Mouse (Mus musculus) C3H10T1/2 (cell line): Measurements from ENCODE around the gene Tnfsf12. TPM values are rescaled to one million over a fixed set of nuclear protein-coding genes. Genes with fewer than 3 reads are reported as not detected.

Experiments
- polyA plus RNA-seq, 2 experiments: library from polyadenylated mRNA; unstranded; fragments of >200 nt; fragmentation: generic; extraction: Trizol; gene quantifications; one replicate each; pipeline ENCODE4 v1.2.1; 2012; ENCODE audit warnings: missing spikeins in 2 of 2

Gene Tnfsf12
- polyA plus RNA-seq = 100 to 1,000 TPM in 1 of 2 experiments, 10 to 100 TPM in 1; 34.3 to 119 TPM

DNA sequence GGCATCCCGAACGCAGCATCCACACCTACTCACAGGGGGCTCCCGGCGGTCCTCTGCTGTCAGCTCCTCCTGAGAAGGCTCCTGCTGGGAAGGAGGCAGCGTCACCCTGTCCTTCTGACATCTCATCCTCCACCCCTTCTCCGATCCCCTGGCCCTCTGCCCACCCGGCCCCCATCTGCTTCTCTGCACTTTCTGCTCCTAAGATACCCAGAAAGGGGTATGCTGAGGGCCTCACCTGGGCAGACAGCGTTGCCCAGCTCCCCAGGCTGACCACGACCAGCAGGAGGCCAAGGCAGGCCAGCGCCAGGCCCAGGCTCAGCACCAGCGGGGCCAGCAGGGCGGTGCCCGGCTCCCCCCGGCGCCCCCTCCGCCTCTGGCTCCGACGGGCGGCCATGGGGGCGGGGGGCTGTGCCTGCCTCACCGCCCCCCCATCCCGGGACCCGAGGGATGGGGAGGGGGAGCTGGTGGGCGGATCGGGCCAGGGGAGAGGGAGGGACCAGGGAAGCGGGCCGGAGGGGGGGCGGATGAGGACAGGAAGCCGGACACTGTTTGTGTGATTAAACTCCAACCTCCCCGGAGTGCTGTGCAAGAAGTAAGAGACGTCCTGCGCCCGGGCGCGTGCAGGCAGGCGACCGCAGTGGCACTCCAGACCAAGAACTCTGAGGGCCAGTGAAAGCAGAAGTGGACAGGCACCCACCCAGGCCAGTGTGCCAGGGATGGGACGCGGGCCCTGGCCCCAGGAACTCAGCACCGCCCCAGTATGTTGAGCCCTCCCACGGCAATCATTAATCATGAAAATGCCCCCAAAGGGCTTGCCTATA is at the start of gene Tnfsf12, which contains the start of gene Tnfsfm13:
Gene Tnfsf12, minus strand, starts transcription at position 489 of the 821 bp plus-strand sequence.
Gene Tnfsfm13, minus strand, starts transcription at position 738 of the 821 bp plus-strand sequence.

GRCm38 (mm10) chr11:69685526-69686148 is 10.0 kb downstream of the Tnfsf12 start, which contains the start of gene Tnfsf13:
Tnfsf13 (minus strand) TSS chr11:69685784.

GRCm38 (mm10) chr11:69681314-69682208 is 14.1 kb downstream of the Tnfsf12 start, which contains the start of gene Senp3:
Senp3 (minus strand) TSS chr11:69682084.

DNA sequence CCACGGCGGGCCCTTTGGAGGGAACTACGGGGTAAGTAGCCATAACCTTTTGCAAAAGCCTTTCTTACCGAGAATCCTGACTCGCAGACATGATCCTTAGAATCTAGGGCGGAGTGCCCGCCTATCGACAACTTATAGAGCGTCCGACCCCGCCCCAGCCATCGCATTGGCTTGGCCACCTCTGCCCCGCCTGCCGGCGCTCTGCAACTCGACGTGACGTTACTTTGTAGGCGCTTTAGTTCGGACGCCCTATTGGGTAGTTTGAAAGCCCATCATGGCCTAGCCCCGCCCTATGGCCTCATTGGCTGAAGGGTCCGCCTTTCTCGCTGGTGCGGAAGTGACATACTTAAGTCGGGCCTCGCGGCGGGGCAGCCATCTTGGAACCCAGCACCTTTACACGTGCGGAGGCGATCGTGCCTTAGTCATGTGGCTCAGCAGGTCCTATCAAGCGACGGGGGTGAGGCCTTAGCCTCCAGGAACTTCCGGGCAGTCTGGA is 23.4 kb downstream of the Tnfsf12 start, which contains the start of gene Eif4a1:
Gene Eif4a1, minus strand, starts transcription at position 213 of the 496 bp plus-strand sequence.

DNA sequence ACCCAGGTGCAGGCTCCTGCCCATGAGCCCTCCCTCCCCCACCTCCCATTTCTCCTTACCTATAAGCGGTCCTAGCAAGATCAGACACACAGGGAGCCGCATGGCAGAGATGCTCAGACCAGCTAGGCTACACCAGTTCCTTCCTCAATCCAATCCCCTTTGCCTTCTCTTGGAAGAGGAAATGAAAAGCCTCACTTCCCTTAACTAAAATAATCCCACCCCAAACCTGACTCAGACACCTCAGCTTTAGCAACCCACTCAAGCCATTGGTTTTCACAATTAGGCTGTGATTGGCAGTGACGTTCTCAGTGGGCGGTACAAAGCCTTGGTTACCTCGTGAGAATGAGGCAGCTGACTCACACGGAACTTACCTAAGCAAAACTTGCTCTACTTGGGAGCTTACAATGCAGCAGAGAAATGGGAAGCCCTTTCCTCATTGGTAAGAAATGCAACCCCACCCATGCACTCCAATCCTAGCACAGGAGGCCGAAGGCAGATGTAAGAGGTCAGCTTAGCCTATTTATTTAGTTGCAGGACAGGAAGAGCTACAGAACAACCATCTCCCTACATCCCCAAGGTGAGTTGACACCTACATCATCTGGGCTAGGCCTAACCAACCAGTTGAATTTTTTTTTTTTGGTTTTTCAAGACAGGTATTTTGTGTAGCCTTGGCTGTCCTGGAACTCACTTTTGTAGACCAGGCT is 29.5 kb downstream of the Tnfsf12 start, which contains the start of gene Cd68:
Gene Cd68, minus strand, starts transcription at position 193 of the 704 bp plus-strand sequence.

DNA sequence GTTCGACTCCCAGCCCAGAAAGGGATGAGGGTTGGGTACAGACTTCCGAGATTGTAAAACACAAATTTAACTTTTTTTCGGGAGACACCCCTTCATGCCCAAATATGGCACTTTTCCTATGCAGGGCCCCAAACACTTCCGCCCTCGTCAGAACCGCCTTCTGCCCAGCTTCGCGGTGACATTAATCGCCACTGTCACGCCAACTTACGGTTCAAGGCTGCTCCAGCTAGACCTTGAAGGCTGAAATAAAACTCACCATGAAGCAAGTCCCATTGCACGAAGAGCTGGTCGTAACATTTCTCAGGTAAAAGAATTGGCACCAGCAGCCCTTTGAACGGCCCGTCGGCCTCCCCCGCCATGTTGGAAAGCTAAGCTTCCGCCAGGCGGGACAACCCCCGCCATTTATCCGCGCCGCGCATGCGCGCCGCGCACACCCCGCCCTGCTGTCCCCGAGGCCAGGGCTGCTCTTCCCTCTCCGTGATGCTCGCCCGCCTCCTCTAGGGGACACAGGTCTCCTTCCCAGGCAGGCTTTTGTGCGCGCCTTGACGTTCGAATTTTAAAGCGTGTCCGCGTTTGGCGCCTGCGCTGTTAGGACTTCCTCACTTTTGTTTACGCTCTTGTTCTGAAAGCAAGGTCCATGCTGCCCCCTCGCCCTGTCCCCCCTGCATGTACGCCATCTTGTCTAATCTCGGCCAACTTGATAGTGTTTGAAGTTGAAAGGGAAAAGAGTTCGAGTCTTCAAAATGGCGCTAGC is 33.3 kb downstream of the Tnfsf12 start, which contains the start of gene Mpdu1:
Gene Mpdu1, minus strand, starts transcription at position 430 of the 754 bp plus-strand sequence.

GRCm38 (mm10) chr11:69655264-69656064 is 40.2 kb downstream of the Tnfsf12 start, which contains the start of gene Sox15:
Sox15 (plus strand) TSS chr11:69655314.

Other genes starting within 250 kb of the Tnfsf12 start
- gene Dnah2, start 146.7 kb downstream of the Tnfsf12 start, polyA plus RNA-seq = 1 to 10 TPM in 1 of 2 experiments, under 1 TPM in 1; 0.02 to 1.6 TPM
- gene Efnb3, start 135.6 kb downstream of the Tnfsf12 start, polyA plus RNA-seq = 1 to 10 TPM in 1 of 2 experiments, under 1 TPM in 1; 0.14 to 1.5 TPM
- 10 to 100 TPM; 14.8 to 24.4 TPM for gene Wrap53, start 115.6 kb downstream of the Tnfsf12 start, polyA plus RNA-seq
- gene Trp53, start 115.5 kb downstream of the Tnfsf12 start, polyA plus RNA-seq = 100 to 1,000 TPM; 156 to 242 TPM
- 1 to 10 TPM in 1 of 2 experiments, under 1 TPM in 1; 0.05 to 1.3 TPM for gene Atp1b2, start 89.9 kb downstream of the Tnfsf12 start, polyA plus RNA-seq
- gene Shbg, start 77.9 kb downstream of the Tnfsf12 start, polyA plus RNA-seq = not detected
- gene Sat2, start 73.8 kb downstream of the Tnfsf12 start, polyA plus RNA-seq = 10 to 100 TPM in 1 of 2 experiments, 1 to 10 TPM in 1; 4.4 to 16.8 TPM
- gene Fxr2, start 62.9 kb downstream of the Tnfsf12 start, polyA plus RNA-seq = 10 to 100 TPM; 29.4 to 66.7 TPM
- gene Sox15, start 40.5 kb downstream of the Tnfsf12 start, polyA plus RNA-seq = under 1 TPM; 0.05 to 0.25 TPM
- 100 to 1,000 TPM in 1 of 2 experiments, 10 to 100 TPM in 1; 98.1 to 128 TPM for gene Mpdu1, start 33.2 kb downstream of the Tnfsf12 start, polyA plus RNA-seq
- 1 to 10 TPM; 1.8 to 3.0 TPM for gene Cd68, start 29.7 kb downstream of the Tnfsf12 start, polyA plus RNA-seq
- gene Eif4a1, start 23.4 kb downstream of the Tnfsf12 start, polyA plus RNA-seq = 100 to 1,000 TPM; 336 to 467 TPM
- gene Senp3, start 13.8 kb downstream of the Tnfsf12 start, polyA plus RNA-seq = 10 to 100 TPM; 51.2 to 71.3 TPM
- 1 to 10 TPM; 1.1 to 6.9 TPM for gene Tnfsf13, start 10.1 kb downstream of the Tnfsf12 start, polyA plus RNA-seq
- gene Tnfsfm13, start 249 bp upstream of the Tnfsf12 start, polyA plus RNA-seq = 10 to 100 TPM in 1 of 2 experiments, 1 to 10 TPM in 1; 6.4 to 30.3 TPM
- 100 to 1,000 TPM in 1 of 2 experiments, 10 to 100 TPM in 1; 42.8 to 126 TPM for gene Polr2a, start 62.8 kb upstream of the Tnfsf12 start, polyA plus RNA-seq
- gene Slc35g3, start 66.1 kb upstream of the Tnfsf12 start, polyA plus RNA-seq = under 1 TPM in 1 of 2 experiments, not detected in 1; 0.26 TPM
- 10 to 100 TPM in 1 of 2 experiments, 1 to 10 TPM in 1; 1.2 to 14.4 TPM for gene Zbtb4, start 70.1 kb upstream of the Tnfsf12 start, polyA plus RNA-seq
- under 1 TPM; 0.63 to 0.89 TPM for gene Chrnb1, start 100.1 kb upstream of the Tnfsf12 start, polyA plus RNA-seq
- under 1 TPM; 0.01 to 0.31 TPM for gene Fgf11, start 106.0 kb upstream of the Tnfsf12 start, polyA plus RNA-seq
- gene Tmem102, start 109.8 kb upstream of the Tnfsf12 start, polyA plus RNA-seq = under 1 TPM; 0.01 to 0.05 TPM
- not detected for gene Gm39566, start 119.4 kb upstream of the Tnfsf12 start, polyA plus RNA-seq
- gene Spem2, start 122.6 kb upstream of the Tnfsf12 start, polyA plus RNA-seq = not detected
- gene Spem1, start 126.3 kb upstream of the Tnfsf12 start, polyA plus RNA-seq = under 1 TPM; 0.02 to 0.07 TPM
- gene Nlgn2, start 141.9 kb upstream of the Tnfsf12 start, polyA plus RNA-seq = 10 to 100 TPM in 1 of 2 experiments, 1 to 10 TPM in 1; 4.3 to 49.8 TPM
- gene Tmem256, start 142.7 kb upstream of the Tnfsf12 start, polyA plus RNA-seq = 100 to 1,000 TPM; 452 to 473 TPM
- gene Plscr3, start 150.5 kb upstream of the Tnfsf12 start, polyA plus RNA-seq = 100 to 1,000 TPM in 1 of 2 experiments, 10 to 100 TPM in 1; 45.7 to 171 TPM
- gene Tnk1, start 162.9 kb upstream of the Tnfsf12 start, polyA plus RNA-seq = not detected
- not detected for gene Tmem95, start 182.2 kb upstream of the Tnfsf12 start, polyA plus RNA-seq
- 10 to 100 TPM in 1 of 2 experiments, 1 to 10 TPM in 1; 5.0 to 12.3 TPM for gene Kctd11, start 185.6 kb upstream of the Tnfsf12 start, polyA plus RNA-seq
- under 1 TPM; 0.04 to 0.07 TPM for gene Acap1, start 199.7 kb upstream of the Tnfsf12 start, polyA plus RNA-seq
- gene 2810408A11Rik, start 205.1 kb upstream of the Tnfsf12 start, polyA plus RNA-seq = 1 to 10 TPM; 1.6 to 9.9 TPM
- gene Neurl4, start 205.2 kb upstream of the Tnfsf12 start, polyA plus RNA-seq = 10 to 100 TPM; 13.1 to 24.7 TPM
- gene Gps2, start 218.0 kb upstream of the Tnfsf12 start, polyA plus RNA-seq = 10 to 100 TPM; 66.9 to 94.9 TPM
- gene Eif5a, start 226.1 kb upstream of the Tnfsf12 start, polyA plus RNA-seq = 1,000 to 10,000 TPM in 1 of 2 experiments, 100 to 1,000 TPM in 1; 812 to 3,163 TPM
- gene Ybx2, start 239.9 kb upstream of the Tnfsf12 start, polyA plus RNA-seq = under 1 TPM in 1 of 2 experiments, not detected in 1; 0.13 TPM